Mouse (Mus musculus) liver, embryonic 14.5 days (tissue): ENCODE results near the gene Kif1a.

Source experiments
- CTCF ChIP-seq: IDR thresholded peaks from 2 replicates; pipeline ENCODE4 v1.5.1; 2016; ENCODE audit warnings: antibody characterized with exemption, low read depth, control low read depth
- EP300 ChIP-seq: IDR thresholded peaks from 2 replicates; pipeline ENCODE4 v1.6.1; 2016; ENCODE audit warnings: antibody characterized with exemption, low read depth

GRCm38 (mm10) chr1:93124066-93124465 is 22.3 kb upstream of the Kif1a start:
- TF ChIP-seq CTCF (no peak), EP300 (no peak)
